Mouse (Mus musculus) heart, adult 8-10 months (tissue): Measurements from ENCODE around the gene Alg1. TPM values are rescaled to one million over a fixed set of nuclear protein-coding genes. Genes with fewer than 3 reads are reported as not detected.

Source experiments
- DNase-seq: peaks from one replicate; pipeline ENCODE4 v3.0.0; 2022; ENCODE audit warnings: low spot score
- microRNA-seq: library from miRNA; unstranded; fragments of <30 nt; microRNA quantifications from one replicate; pipeline ENCODE4 v1.2.0, GENCODE M21; 2022
- total RNA-seq, 4 experiments: library from RNA; stranded (reverse); gene quantifications; 2 replicates each; pipeline ENCODE4 v1.2.4; 2022

Alg1 gene
- total RNA-seq, 4 experiments from 2014 or later: 12.5 to 16.6 (median 14.6) TPM

- no peak for DNase-seq
Observed at GRCm38 (mm10) chr16:5232982-5233381, 439 bp upstream of the Alg1 start.

- no peak for DNase-seq
Observed at GRCm38 (mm10) chr16:5242355-5242754, 8.9 kb downstream of the Alg1 start.

GRCm38 (mm10) chr16:5242882-5243281 lies 9.5 kb downstream of the Alg1 start:
- DNase-seq: no peak

- peak; percentile 71 for DNase-seq
Observed at GRCm38 (mm10) chr16:5244411-5244810, 11.0 kb downstream of the Alg1 start.

- no peak for DNase-seq
Observed at GRCm38 (mm10) chr16:5250891-5251290, 17.5 kb downstream of the Alg1 start.

- no peak for DNase-seq
Observed at GRCm38 (mm10) chr16:5252260-5252659, 18.8 kb downstream of the Alg1 start.

GRCm38 (mm10) chr16:5254346-5255025 lies 21.1 kb downstream of the Alg1 start:
- peak; percentile 76 for DNase-seq

- no peak for DNase-seq
Observed at GRCm38 (mm10) chr16:5255081-5255740, 21.8 kb downstream of the Alg1 start.

- DNase-seq: peak; percentile 99
Observed at GRCm38 (mm10) chr16:5255779-5256496, 22.5 kb downstream of the Alg1 start, which contains the start of gene Eef2kmt. TSS of gene Eef2kmt (minus strand) at chr16:5255983.

- DNase-seq: no peak
Observed at GRCm38 (mm10) chr16:5263156-5263555, 29.7 kb downstream of the Alg1 start.

GRCm38 (mm10) chr16:5263926-5264325 lies 30.5 kb downstream of the Alg1 start:
- no peak for DNase-seq

- DNase-seq: no peak
Observed at GRCm38 (mm10) chr16:5271411-5272035, 38.1 kb downstream of the Alg1 start.

GRCm38 (mm10) chr16:5272371-5272770 lies 39.0 kb downstream of the Alg1 start:
- DNase-seq: no peak

GRCm38 (mm10) chr16:5279571-5280222 lies 46.3 kb downstream of the Alg1 start:
- DNase-seq: no peak

- DNase-seq: no peak
Observed at GRCm38 (mm10) chr16:5282686-5283085, 49.3 kb downstream of the Alg1 start.

GRCm38 (mm10) chr16:5285376-5285775 lies 52.0 kb downstream of the Alg1 start:
- DNase-seq: no peak

Small RNA genes lying within 50 kb of the gene (microRNA-seq; reads per million reads assigned to microRNA genes)
- not detected for gene Gm23689
- not detected for gene Gm26095
- gene Mir6364: not detected

Other genes with a start within 250 kb of the Alg1 start
- not detected for gene Sept12, start 235.8 kb upstream of the Alg1 start, total RNA-seq
- not detected for gene Smim22, start 226.3 kb upstream of the Alg1 start, total RNA-seq
- gene Rogdi, start 220.1 kb upstream of the Alg1 start, total RNA-seq: 10 to 100 TPM; 11.1 to 19.2 (median 14.7) TPM
- gene Glyr1, start 183.8 kb upstream of the Alg1 start, total RNA-seq: 10 to 100 TPM; 42.2 to 45.5 (median 45.0) TPM
- gene Ubn1, start 183.6 kb upstream of the Alg1 start, total RNA-seq: 10 to 100 TPM; 18.6 to 25.8 (median 22.3) TPM
- 10 to 100 TPM in 1 of 4 experiments, 1 to 10 TPM in 3; 6.3 to 10.6 (median 8.1) TPM for gene Ppl, start 101.2 kb upstream of the Alg1 start, total RNA-seq
- 1 to 10 TPM in 1 of 4 experiments, under 1 TPM in 3; 0.57 to 1.0 (median 0.78) TPM for gene Sec14l5, start 86.5 kb upstream of the Alg1 start, total RNA-seq
- gene Nagpa, start 29.6 kb upstream of the Alg1 start, total RNA-seq: 10 to 100 TPM; 13.8 to 16.8 (median 14.5) TPM
- 10 to 100 TPM; 18.1 to 22.8 (median 20.4) TPM for gene AU021092, start 11.3 kb upstream of the Alg1 start, total RNA-seq
- 10 to 100 TPM in 2 of 4 experiments, 1 to 10 TPM in 2; 7.8 to 11.6 (median 10.1) TPM for gene Eef2kmt, start 22.4 kb downstream of the Alg1 start, total RNA-seq